Mouse (Mus musculus): Measurements from ENCODE around the gene Hcrt. TPM values are rescaled to one million over a fixed set of nuclear protein-coding genes. Genes with fewer than 3 reads are reported as not detected.

Hcrt gene
- polyA plus RNA-seq, 1 experiment from 2014 or later, result not detected

Other genes with a start within 250 kb of the Hcrt start
- gene Acly, start 234.9 kb downstream of the Hcrt start, polyA plus RNA-seq (2014; fragmentation: Nextera tagmentation; extraction: Ambion mirVana), result 182 and 195 TPM in 2 replicates
- 0.62 and 1.1 TPM in 2 replicates for gene Ttc25, start 217.3 kb downstream of the Hcrt start, polyA plus RNA-seq (2014; fragmentation: Nextera tagmentation; extraction: Ambion mirVana)
- 21.9 and 23.8 TPM in 2 replicates for gene Cnp, start 188.0 kb downstream of the Hcrt start, polyA plus RNA-seq (2014; fragmentation: Nextera tagmentation; extraction: Ambion mirVana)
- 80.9 and 90.2 TPM in 2 replicates for gene Nkiras2, start 143.7 kb downstream of the Hcrt start, polyA plus RNA-seq (2014; fragmentation: Nextera tagmentation; extraction: Ambion mirVana)
- gene Dnajc7, start 142.8 kb downstream of the Hcrt start, polyA plus RNA-seq (2014; fragmentation: Nextera tagmentation; extraction: Ambion mirVana), result 69.9 and 98.4 TPM in 2 replicates
- 0.19 and 0.57 TPM in 2 replicates for gene Zfp385c, start 70.5 kb downstream of the Hcrt start, polyA plus RNA-seq (2014; fragmentation: Nextera tagmentation; extraction: Ambion mirVana)
- gene Dhx58, start 58.7 kb downstream of the Hcrt start, polyA plus RNA-seq (2014; fragmentation: Nextera tagmentation; extraction: Ambion mirVana), result 2.0 and 2.8 TPM in 2 replicates
- 60.1 and 68.9 TPM in 2 replicates for gene Kat2a, start 50.5 kb downstream of the Hcrt start, polyA plus RNA-seq (2014; fragmentation: Nextera tagmentation; extraction: Ambion mirVana)
- 0.24 and 0.41 TPM in 2 replicates for gene Hspb9, start 49.1 kb downstream of the Hcrt start, polyA plus RNA-seq (2014; fragmentation: Nextera tagmentation; extraction: Ambion mirVana)
- gene Rab5c, start 24.7 kb downstream of the Hcrt start, polyA plus RNA-seq (2014; fragmentation: Nextera tagmentation; extraction: Ambion mirVana), result 45.8 and 68.7 TPM in 2 replicates
- not detected in 2 replicates for gene Kcnh4, start 3.0 kb downstream of the Hcrt start, polyA plus RNA-seq (2014; fragmentation: Nextera tagmentation; extraction: Ambion mirVana)
- 2.6 and 2.8 TPM in 2 replicates for gene Ghdc, start 8.0 kb upstream of the Hcrt start, polyA plus RNA-seq (2014; fragmentation: Nextera tagmentation; extraction: Ambion mirVana)
- gene Stat5b, start 87.8 kb upstream of the Hcrt start, polyA plus RNA-seq (2014; fragmentation: Nextera tagmentation; extraction: Ambion mirVana), result 16.9 and 19.7 TPM in 2 replicates
- 1.9 and 2.0 TPM in 2 replicates for gene Stat5a, start 96.4 kb upstream of the Hcrt start, polyA plus RNA-seq (2014; fragmentation: Nextera tagmentation; extraction: Ambion mirVana)
- gene Stat3, start 176.6 kb upstream of the Hcrt start, polyA plus RNA-seq (2014; fragmentation: Nextera tagmentation; extraction: Ambion mirVana), result 37.1 and 39.4 TPM in 2 replicates
- 10.2 and 13.3 TPM in 2 replicates for gene Cavin1, start 208.0 kb upstream of the Hcrt start, polyA plus RNA-seq (2014; fragmentation: Nextera tagmentation; extraction: Ambion mirVana)
- gene Atp6v0a1, start 246.5 kb upstream of the Hcrt start, polyA plus RNA-seq (2014; fragmentation: Nextera tagmentation; extraction: Ambion mirVana), result 27.1 and 32.0 TPM in 2 replicates